ENCODE assay signal across 24 mouse cellular contexts in the genomic region with DNA sequence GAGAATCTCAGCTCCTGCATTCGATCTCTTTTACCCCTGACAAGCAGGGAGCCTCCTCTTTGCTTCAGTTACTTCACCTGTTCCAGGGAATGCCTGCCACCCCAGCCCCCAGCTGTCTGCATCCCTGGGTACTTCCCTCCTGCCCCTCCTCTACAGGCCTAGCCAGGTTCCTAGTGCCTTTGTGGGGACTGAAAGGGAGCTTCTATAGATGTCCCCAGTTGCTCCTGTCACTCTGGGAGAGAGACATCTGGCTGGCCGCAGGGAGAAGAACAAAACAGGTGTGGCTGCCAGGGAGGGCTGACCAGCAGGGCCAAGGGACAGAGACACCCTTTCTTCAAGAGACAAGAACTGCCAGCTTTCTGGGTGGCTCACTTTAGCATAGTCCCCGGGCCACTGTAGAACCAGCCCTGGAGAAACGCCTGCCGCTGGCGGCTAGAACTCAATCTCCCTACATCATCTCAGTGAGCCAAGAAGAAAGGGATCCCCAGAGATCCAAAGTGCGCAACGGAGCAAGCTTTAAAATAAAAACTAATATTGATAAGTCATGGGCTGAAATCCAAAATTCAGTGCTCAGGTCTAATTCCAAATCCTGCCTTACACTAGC. TPM values are rescaled to one million over a fixed set of nuclear protein-coding genes. Genes with fewer than 3 reads are reported as not detected.
DNase-seq lines count a peak whose midpoint lies in the region; ATAC-seq and TF ChIP-seq lines count a peak whose summit lies in the region.
"Had no signal": no experiment of that assay in that cellular context is flagged by ENCODE, and none has a peak within 500 bp of the region (broad histone marks: within the 10 kb centered on the region; RNA-seq: fewer than 3 reads in every experiment).

No protein-coding gene starts in this region.

- H3K27me3 ChIP-seq in forebrain, embryonic 13.5 days, result no peaks in the 10 kb centered on the region
- H3K27me3 ChIP-seq in forebrain, embryonic 15.5 days, result no peaks in the 10 kb centered on the region
- H3K27me3 ChIP-seq in C2C12 (ENCODE audit: control insufficient read depth, insufficient read depth, insufficient read length), result no peaks in the 10 kb centered on the region
- H3K27me3 ChIP-seq in liver, embryonic 13.5 days, result no peaks in the 10 kb centered on the region
- H3K27me3 ChIP-seq: heart, embryonic 15.5 days; hindbrain, embryonic 15.5 days; limb, embryonic 15.5 days; Patski; stomach, embryonic 15.5 days had no signal

- TF ChIP-seq CTCF in C2C12 (IDR thresholded peaks at IDR 0.05; ENCODE audit: control insufficient read depth, insufficient read depth, insufficient read length), result no peak

- no peak for ATAC-seq in forebrain, embryonic 13.5 days
- no peak for ATAC-seq in forebrain, embryonic 15.5 days (replicated peaks)
- ATAC-seq in liver, embryonic 13.5 days (ENCODE audit: low read depth), result no peak
- ATAC-seq: forebrain, embryonic 16.5 days; Patski had no signal

- 54% methylated on average over 8 of the region's 8 CpGs for WGBS in forebrain, embryonic 13.5 days
- WGBS in forebrain, embryonic 15.5 days, result 47% methylated on average over 8 of the region's 8 CpGs
- WGBS in liver, embryonic 13.5 days (ENCODE audit: insufficient replicate concordance), result 71% methylated on average over 8 of the region's 8 CpGs

- H3K4me2 ChIP-seq in forebrain, embryonic 13.5 days, result no peak overlapping the region
- H3K4me2 ChIP-seq in forebrain, embryonic 15.5 days (replicated peaks), result no peak overlapping the region
- H3K4me2 ChIP-seq in liver, embryonic 13.5 days, result no peak overlapping the region
- H3K4me2 ChIP-seq: heart, embryonic 15.5 days; hindbrain, embryonic 15.5 days; limb, embryonic 15.5 days; stomach, embryonic 15.5 days had no signal

- no peak overlapping the region for H3ac ChIP-seq in C2C12 (ENCODE audit: control insufficient read depth, insufficient read length, low read depth)

- DNase-seq in kidney, postnatal 14 days, result peak; percentile 3
- DNase-seq in kidney, postnatal 10 days, result no peak
- DNase-seq in liver, embryonic 13.5 days, result no peak
- DNase-seq in frontal cortex, postnatal 36 days (ENCODE audit: low spot score in 2 of 2), result no peak
- no peak for DNase-seq in Muller cell, postnatal 12 days (ENCODE audit: inconsistent ontology term)
- DNase-seq: adrenal gland, postnatal 36 days; cerebellum, postnatal 10 days; heart, postnatal 4 days; kidney, adult 8-10 months; kidney, postnatal 25 days; lung, postnatal 4 days; midbrain, embryonic 14.5 days; thymus, postnatal 25 days had no signal

- H3K4me3 ChIP-seq in forebrain, embryonic 13.5 days, result no peak overlapping the region
- H3K4me3 ChIP-seq in forebrain, embryonic 15.5 days, result no peak overlapping the region
- no peak overlapping the region for H3K4me3 ChIP-seq in C2C12 (ENCODE audit: insufficient read depth, poor library complexity, severe bottlenecking)
- no peak overlapping the region for H3K4me3 ChIP-seq in liver, embryonic 13.5 days (replicated peaks)
- H3K4me3 ChIP-seq: erythroblast, embryonic 14.5 days; heart, embryonic 15.5 days; hindbrain, embryonic 15.5 days; layer of hippocampus, adult 2 months; limb, embryonic 15.5 days; stomach, embryonic 15.5 days had no signal

- no peak overlapping the region for H3K27ac ChIP-seq in forebrain, embryonic 13.5 days
- no peak overlapping the region for H3K27ac ChIP-seq in forebrain, embryonic 15.5 days (replicated peaks)
- peak overlapping the region; percentile 65 for H3K27ac ChIP-seq in liver, embryonic 13.5 days
- H3K27ac ChIP-seq: heart, embryonic 15.5 days; hindbrain, embryonic 15.5 days; layer of hippocampus, adult 2 months; limb, embryonic 15.5 days; stomach, embryonic 15.5 days had no signal

- H3K9me3 ChIP-seq in forebrain, embryonic 13.5 days (replicated peaks), result no peaks in the 10 kb centered on the region
- H3K9me3 ChIP-seq in forebrain, embryonic 15.5 days, result no peaks in the 10 kb centered on the region
- no peaks in the 10 kb centered on the region for H3K9me3 ChIP-seq in liver, embryonic 13.5 days (replicated peaks)
- H3K9me3 ChIP-seq: heart, embryonic 15.5 days; hindbrain, embryonic 15.5 days; limb, embryonic 15.5 days; stomach, embryonic 15.5 days had no signal

- H3K79me2 ChIP-seq in C2C12 (ENCODE audit: control insufficient read depth, insufficient read depth), result peaks cover 87% of the 10 kb centered on the region

- peaks cover 39% of the 10 kb centered on the region for H3K79me3 ChIP-seq in C2C12 (ENCODE audit: low read depth)

- H3K36me3 ChIP-seq in forebrain, embryonic 13.5 days (ENCODE audit: poor library complexity, severe bottlenecking), result no peaks in the 10 kb centered on the region
- no peaks in the 10 kb centered on the region for H3K36me3 ChIP-seq in forebrain, embryonic 15.5 days
- H3K36me3 ChIP-seq in C2C12 (ENCODE audit: control insufficient read depth, insufficient read depth), result no peaks in the 10 kb centered on the region
- H3K36me3 ChIP-seq in liver, embryonic 13.5 days, result no peaks in the 10 kb centered on the region
- H3K36me3 ChIP-seq: heart, embryonic 15.5 days; hindbrain, embryonic 15.5 days; limb, embryonic 15.5 days; stomach, embryonic 15.5 days had no signal

- H3K9ac ChIP-seq in forebrain, embryonic 13.5 days, result peak overlapping the region; percentile 37; the same call in 1 of the 2 replicates
- no peak overlapping the region for H3K9ac ChIP-seq in forebrain, embryonic 15.5 days (replicated peaks)
- H3K9ac ChIP-seq in liver, embryonic 13.5 days, result 0 out of 2 replicates have a peak overlapping the region, but pooled peaks have one; percentile 17
- H3K9ac ChIP-seq: heart, embryonic 15.5 days; hindbrain, embryonic 15.5 days; limb, embryonic 15.5 days; stomach, embryonic 15.5 days had no signal

- peaks cover 50% of the 10 kb centered on the region for H3K4me1 ChIP-seq in forebrain, embryonic 13.5 days
- peaks cover 9% of the 10 kb centered on the region for H3K4me1 ChIP-seq in forebrain, embryonic 15.5 days
- H3K4me1 ChIP-seq in liver, embryonic 13.5 days (replicated peaks), result peaks cover 85% of the 10 kb centered on the region

TF ChIP-seq in C2C12, 6 proteins besides CTCF, POLR2A, EP300 and RAD21:
- TF ChIP-seq MYOD1 (IDR thresholded peaks at IDR 0.05; ENCODE audit: control insufficient read depth, insufficient read length, low read depth) (peak; percentile 77), USF1 (IDR thresholded peaks at IDR 0.05; ENCODE audit: low read depth) (no peak)

RNA-seq across cellular contexts. Expression of a gene that starts 20.5 kb away (rescaled TPM):
- polyA plus RNA-seq in forebrain, embryonic 13.5 days (2015; fragmentation: Nextera tagmentation; extraction: Ambion mirVana), result 5.0 and 5.6 TPM in 2 replicates
- 4.3 and 5.0 TPM in 2 replicates for polyA plus RNA-seq in forebrain, embryonic 15.5 days (2015; fragmentation: Nextera tagmentation; extraction: Ambion mirVana)
- 6.5 TPM for polyA plus RNA-seq in C2C12 (2012; fragmentation: generic; extraction: Trizol)
- 3.7 and 4.4 TPM in 2 replicates for polyA plus RNA-seq in liver, embryonic 13.5 days (2015; fragmentation: Nextera tagmentation; extraction: Ambion mirVana)

RNA-seq across cellular contexts. Expression of a gene that starts 49.9 kb away (rescaled TPM):
- 3.6 and 4.3 TPM in 2 replicates for polyA plus RNA-seq in forebrain, embryonic 13.5 days (2015; fragmentation: Nextera tagmentation; extraction: Ambion mirVana)
- 6.0 and 6.5 TPM in 2 replicates for polyA plus RNA-seq in forebrain, embryonic 15.5 days (2015; fragmentation: Nextera tagmentation; extraction: Ambion mirVana)
- 0.46 TPM for polyA plus RNA-seq in C2C12 (2012; fragmentation: generic; extraction: Trizol)
- 0.14 TPM in 1 of 2 replicates, not detected in the other for polyA plus RNA-seq in liver, embryonic 13.5 days (2015; fragmentation: Nextera tagmentation; extraction: Ambion mirVana)
